Mouse (Mus musculus): ENCODE data around the gene Fads6.
A peak's percentile ranks its signal among the peaks of the same experiment; 100 is the strongest.

Fads6 gene

DNA sequence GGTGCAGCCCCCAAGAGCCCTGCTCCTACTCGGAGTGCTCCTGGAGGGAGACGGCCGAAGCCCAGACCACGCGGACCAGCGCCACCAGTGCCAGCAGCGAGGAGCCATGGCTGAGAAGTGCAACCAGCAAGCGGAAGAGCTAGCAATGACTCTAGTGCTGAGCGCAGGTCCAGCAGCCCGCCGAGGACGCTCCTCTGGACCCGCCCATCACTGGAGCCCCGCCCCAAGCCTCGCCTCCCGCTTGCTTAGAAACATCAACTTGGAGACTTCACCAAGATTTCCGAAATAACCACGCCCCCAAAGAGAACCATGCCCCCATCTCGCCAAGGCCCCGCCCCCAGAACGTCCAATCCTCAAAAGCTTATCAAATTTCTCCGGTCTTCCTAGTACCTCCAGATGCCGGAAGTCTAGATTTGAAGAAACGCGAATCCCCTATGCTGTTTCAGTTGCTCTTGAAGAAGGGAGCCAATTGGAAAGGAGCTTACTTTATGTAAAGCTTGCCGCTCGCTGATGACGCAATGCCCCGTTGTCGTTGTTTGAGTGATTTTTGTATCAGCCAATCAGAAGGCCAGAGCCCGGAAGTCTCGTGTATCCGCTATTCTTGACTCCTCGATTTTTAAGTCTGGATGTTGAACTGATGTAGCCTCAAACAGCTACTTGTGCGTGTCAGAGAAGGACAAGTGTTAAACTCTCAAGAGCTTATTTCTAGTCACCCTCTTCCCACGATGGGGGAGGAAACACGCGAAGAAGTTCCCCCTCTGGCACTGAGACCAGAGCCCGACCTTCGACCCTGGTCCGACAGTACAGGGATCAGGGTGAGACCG is 20.5 kb downstream of the Fads6 start, which contains the start of gene Fdxr:
Gene Fdxr (minus strand): TSS at position 271 of the 824 bp plus-strand sequence.
- DNase-seq (ENCODE audit: low spot score): peak; percentile 96

DNA sequence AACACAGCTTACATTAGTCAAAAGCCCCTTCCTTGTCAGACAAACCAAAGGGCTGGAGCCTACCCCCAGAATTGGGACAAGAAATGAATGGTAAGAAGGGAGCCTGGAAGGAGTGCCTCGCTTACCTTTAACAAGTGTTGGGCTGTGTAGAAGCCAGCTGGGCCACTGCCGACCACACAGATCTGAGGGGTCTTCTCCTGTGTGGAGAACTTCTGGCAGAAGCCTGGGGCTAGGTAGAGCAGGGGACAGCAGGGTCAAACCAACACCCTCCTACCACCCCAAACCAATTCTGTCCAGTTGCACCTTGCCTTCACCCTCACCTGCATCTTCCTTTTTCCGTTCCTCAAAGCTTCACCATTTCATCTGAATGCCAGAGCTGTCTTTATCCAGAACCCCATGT is 21.5 kb downstream of the Fads6 start:
- no peak for DNase-seq (ENCODE audit: low spot score)

DNA sequence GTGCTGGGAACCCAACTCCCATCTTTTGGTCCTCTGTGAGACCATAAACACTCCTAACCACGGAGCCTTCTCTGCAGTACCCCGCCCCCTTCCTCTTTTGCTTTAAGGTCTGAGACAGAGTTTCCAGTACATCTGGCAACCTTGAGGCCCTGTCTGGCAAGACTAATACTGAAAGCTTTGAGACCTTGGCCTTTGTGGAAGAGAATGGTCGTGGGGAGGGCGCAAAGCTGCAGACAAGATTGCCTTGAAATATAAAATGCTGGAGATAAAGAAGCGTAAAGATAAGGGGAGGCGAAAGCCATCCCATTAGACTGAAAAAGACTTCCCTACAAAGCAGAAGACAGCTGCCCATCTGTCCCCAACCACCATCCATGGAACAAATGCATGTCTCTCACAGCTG is 22.0 kb downstream of the Fads6 start:
- peak; percentile 56 for DNase-seq (ENCODE audit: low spot score)

DNA sequence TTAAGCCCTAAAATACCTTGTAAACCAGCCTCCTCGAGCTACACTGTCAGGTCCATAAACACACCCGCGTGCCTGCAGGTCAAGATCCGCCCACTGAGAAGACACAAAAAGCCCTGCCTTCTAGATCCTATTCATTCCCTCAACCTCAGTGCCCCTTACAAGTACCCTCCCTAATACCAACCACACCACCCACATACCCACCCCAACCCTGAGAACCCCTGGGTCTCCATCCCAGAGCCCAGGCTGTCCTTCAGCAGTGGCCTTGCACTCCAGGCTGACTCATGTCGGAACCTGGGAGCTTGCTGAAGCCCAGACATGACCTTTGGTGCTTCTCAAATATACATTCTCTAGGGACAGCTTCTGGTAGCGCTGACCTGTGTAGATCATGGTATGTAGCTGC is 22.7 kb downstream of the Fads6 start:
- no peak for DNase-seq (ENCODE audit: low spot score)

DNA sequence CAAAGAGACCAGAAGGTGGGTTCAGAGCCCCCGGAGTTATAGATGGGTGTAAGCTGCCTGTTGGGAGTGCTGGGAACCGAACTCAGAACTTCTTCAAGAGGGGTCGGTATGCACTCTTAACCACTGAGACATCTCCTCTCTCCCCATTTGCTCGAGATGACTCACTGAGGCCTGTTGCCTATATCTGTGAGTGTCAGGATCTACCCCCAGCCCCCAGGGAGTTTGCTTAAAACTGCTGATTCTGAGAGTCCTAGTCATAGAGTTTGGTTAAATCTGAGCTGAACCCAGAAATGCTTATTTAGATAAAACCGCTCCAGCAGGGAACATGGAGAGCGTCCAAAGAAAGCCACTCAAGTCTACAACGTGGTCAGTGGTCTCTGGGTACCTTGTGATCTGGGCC is 23.3 kb downstream of the Fads6 start:
- no peak for DNase-seq (ENCODE audit: low spot score)

DNA sequence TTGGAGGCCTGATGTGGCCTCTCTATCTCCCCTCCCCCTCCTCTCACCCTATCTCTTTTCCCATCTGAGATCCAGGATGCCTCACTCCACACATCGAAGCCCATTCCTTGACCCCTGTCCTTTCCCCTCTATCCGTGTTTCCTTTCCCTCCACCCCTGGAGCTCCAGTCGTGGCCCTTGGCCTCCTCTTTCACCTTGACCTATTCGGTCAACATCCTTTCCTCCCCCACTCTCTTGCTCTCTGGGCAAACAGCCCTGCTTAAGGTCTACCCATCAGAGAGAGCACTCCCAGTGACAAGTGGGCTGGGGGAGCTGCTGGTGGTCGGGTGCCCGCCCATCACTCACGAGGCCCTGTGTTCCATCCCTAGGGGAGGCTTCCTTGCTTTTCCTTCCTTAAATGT is 23.7 kb downstream of the Fads6 start:
- no peak for DNase-seq (ENCODE audit: low spot score)

DNA sequence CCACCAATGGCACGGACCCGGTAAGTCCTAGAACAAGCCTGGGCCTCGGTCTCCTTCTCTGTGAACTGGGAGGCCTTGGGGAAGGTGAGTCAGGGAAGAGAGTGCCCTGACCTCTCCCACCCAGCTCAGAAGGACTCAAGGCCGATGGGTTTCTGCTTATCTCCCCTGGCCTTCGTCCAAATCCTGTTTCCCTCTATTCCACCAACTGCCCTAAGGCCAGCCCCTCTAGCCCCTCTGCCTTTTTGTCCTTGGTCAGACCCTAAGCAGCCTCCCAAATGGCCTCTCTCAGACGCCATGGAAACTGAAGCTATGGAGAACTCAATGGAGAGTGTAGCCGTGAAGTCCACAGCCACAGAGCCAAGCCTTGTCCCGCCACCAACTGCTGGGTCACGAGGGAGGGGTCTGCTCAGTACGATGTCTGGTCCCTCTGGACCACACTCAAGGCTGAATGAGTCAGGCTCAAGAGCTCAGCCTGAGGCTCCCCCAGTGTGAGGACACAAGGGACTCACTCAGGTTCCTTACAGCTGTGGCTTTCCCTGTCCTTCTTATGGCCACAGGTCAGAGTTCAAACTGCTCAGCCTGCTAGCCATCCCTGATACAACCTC is 24.5 kb downstream of the Fads6 start:
- no peak for DNase-seq (ENCODE audit: low spot score)

DNA sequence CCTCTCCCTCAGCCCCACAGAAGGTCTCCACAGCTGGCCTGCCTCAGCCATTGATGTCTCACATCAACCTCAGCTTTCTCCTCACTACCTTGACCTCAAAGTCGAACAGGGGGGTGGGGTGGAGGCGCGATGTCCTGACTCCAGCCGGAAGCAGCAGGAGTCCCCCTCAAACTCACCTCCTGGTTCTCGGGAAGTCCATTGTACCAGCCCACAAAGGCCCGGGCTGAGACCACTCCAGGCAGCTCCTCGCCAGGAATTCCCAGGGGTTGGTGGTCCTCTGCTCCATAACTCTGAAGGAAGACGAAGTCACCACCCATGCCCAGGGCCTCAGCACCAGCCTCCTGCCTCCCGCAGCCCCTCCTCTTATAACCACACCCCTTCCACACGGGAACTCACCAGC is 26.0 kb downstream of the Fads6 start:
- DNase-seq (ENCODE audit: low spot score): no peak

DNA sequence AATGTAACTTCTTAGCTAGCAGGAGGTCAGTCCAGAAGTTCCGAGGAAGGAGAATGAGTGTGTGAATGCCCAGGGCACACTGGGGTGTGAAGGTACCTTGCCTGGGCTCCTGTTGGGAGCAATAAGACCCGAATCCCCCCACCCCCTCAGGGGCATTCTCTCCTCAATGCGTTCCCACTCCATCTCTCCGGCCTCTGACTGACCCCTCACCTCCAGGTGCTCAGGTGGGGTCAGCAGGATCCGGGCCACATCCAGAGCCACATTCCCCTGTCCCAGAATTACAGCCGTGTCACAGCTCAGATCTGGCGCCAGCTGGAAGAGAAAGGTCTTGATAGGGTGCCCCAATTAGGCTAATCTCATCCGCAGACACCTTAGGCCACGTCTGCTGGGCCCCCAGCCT is 26.4 kb downstream of the Fads6 start:
- no peak for DNase-seq (ENCODE audit: low spot score)

DNA sequence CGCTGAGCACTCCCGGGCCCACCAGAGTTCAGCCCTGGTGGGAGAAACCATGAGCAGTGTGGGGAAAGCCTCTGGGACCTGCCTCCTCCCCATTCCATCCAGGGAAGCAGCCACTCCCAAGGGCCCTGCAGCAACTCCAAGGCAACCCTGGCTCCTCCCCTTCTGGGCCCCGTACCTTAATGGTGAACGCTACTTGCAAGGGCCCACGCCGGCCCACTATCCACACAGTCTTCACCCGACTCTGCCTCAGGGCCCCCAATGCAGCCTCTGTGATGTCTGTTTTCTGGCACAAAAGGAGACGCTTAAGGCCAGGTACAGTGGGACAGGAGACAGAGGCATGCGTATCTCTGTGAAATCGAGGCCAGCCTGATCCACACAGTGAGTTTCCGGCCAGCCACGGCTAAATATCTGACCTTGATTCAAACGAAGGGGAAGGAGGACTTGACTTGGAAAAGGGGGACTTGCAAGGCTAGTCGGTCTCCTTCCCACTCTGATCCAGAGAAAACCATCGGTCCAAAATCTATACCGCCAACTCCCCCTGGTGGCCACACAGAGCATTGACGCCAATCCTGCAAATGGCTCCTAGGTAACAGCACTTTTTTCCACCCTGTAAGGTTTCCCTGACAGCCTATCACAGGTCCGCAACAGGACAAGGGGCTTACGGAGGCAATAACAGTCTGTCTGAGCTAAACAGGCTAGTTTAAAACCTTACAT is 27.2 kb downstream of the Fads6 start:
- peak; percentile 63 for DNase-seq (ENCODE audit: low spot score)

DNA sequence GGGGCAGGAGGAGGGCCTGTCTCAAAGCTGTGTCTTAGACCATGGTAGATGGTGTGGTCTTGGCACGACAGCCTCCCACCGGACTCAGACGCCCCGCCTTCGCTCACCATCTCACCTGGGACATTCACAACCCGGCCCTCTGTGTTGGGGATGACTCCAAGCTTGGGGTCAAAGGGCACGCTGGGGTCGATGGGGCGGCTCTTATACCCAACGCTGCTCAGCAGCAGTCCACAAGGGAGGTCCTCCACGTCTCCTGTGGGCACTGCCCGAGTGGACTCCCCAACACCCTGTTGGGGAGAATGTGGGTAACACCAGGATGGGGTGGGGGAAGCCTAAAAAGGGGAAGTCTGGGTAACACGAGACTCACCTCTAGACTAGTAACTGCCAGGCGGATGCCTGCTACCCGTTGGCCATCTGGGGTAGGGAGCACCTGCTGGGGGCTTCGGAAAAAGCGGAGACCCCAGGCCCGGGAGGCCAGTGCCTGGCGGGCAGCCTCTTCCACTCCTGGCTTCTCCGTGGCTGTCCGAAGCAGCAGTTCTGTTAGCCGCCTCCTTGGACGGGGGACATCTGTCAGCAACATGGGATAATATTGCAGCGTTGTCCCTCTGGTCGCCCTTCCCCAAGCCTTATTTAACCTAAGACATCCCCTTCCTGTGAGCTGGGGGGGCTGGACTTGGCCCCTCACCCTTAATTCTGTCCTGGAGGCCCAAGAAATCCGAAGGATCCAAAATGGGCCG is 28.0 kb downstream of the Fads6 start:
- DNase-seq (ENCODE audit: low spot score): no peak

DNA sequence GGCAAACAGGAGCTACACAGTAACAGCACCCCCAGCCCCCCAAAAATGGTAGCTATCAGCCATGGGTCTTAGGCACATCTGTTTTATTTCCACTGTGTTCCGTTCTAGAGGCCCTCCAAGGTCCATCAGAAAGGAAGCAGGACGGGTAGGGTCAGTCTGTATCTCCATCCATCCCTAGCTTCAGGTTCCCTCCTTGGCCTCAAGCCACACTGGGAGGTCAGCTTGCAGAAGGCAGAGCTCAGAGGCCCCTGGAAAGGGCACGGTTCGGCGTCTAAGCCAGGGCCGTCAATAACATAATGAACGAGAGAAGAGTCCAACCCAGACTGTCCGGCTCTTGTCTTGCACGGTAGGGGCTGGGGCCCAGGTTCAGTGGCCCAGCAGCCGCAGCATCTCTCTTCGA is 29.5 kb downstream of the Fads6 start:
- DNase-seq (ENCODE audit: low spot score): no peak

DNA sequence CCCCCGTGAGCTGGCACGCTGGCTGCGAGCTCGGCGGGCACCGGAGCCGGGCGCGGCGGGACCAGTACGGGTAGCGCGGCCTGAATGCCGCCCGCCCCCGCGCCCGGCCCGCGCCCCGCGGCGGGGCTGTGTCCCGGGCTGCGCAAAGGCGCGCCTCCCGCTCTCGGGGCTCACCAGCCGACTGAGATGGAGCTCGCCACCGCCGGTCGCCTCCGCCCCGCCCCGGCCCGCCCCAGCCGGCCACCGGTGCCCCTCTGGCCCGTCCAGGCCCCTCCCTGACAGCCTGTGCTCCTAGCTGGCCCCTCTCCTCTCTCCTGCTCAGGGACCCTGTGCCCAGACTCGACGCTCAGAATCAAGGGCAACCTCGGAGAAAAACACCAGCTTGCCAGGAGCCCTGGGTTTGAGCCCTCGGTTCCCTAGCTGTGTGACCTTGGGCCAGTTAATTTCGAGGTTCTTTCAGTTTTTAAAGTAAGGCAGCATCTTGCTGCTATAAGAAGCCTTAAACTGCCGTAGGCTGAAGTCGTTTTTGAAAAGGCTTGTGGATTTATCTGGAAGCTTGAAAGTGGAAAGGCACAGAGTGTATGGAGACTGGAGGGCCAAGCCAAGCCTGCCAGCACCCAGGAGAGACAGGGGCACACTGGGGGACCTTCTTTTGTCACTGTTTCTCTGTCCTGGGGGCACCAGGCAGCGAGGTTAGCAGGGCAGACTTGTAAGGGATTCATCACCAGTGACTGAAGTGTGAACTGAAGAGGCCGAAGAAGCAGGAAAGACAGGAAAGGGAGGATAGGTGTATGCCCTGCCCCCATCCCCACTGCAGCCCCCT is 30.2 kb downstream of the Fads6 start, which contains the start of gene Grin2c:
Gene Grin2c (minus strand): TSS at position 183 of the 823 bp plus-strand sequence.
- no peak for DNase-seq (ENCODE audit: low spot score)

DNA sequence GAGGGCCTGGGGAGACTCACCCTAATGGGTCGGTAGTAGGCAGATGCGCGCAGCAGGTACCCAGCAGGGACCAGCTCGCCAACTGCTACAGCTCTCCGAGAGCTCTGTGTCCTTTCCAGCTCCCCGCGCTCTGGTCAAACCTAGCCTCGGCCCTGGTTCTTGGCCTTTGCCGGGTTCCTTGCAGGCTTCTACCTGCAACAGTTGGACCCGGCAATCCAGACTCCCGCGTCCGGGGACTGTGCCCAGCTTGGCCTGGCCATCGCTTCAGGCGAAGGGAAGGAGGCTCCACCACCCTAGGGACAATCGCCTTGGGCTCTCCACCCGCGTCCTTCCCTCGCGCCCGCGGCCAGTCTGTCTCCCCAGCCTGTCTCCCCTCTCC is 31.1 kb downstream of the Fads6 start:
- DNase-seq (ENCODE audit: low spot score): no peak

DNA sequence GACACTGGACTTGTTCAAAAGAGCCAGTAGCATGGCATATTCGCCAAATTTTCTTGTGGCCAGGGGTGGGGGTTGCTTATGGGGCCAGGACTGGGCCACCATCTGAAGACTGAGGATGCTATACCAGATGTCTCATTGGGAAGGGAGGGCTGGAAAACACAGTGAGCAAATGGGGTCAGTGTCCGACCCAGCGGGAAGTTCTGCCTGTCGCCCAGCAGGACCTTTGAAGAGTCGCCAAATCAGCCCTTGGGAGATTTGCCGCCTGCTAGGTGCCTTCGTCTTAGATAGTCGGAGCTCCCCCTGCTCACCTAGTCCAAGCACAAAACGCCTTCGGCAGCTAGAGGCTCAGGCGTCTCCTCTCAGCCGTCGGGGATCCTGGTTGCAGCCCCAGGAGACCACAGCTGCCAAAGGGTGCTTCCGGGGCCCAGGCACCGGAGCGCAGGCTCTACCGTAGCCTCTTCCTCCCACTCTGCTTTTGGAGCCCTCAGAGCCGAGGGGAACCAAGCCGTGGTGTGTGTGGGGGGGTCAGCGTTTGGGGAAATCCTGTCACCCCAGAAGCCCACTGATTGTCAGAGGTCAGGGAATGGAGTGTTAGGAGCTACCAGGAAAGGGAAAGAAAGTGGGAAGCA is 31.6 kb downstream of the Fads6 start:
- DNase-seq (ENCODE audit: low spot score): no peak

DNA sequence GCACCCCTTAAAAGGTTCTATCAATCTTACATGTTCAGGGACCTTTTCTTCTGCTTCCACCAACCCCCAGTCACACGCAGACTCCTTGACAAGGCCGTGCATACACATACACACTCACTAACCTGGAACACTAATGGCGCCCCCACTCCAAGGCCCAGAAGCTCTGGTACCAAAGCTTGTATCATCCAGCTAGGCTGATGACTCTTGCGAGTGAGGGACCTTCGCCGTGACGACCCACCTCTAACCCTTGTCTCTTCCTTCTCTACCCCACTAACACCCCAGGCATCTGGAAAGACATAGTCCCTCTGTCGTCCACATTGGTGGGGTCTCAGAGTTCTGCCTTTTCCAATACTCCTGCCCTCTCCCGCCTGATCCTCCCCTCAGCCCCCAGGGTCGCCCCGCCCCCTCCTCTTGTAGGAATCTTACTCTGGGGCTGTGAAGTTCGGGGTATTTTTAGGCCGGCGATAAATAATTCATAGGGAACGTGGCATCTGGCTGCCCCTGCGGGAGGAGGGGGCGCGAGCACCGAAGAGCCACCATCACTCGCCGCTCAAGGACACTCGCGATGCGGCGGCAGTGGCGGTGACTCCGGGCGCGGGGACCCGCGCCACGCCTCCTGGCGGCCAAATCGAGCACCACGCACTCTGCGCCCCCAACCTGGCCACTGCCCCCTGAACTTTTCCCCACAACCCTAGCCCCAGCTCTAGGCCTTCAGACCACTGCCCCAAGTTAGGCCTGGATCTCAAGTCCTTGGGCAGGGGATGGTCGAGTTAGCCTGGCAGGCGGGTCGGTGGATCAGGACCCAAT is 32.4 kb downstream of the Fads6 start:
- DNase-seq (ENCODE audit: low spot score): no peak

DNA sequence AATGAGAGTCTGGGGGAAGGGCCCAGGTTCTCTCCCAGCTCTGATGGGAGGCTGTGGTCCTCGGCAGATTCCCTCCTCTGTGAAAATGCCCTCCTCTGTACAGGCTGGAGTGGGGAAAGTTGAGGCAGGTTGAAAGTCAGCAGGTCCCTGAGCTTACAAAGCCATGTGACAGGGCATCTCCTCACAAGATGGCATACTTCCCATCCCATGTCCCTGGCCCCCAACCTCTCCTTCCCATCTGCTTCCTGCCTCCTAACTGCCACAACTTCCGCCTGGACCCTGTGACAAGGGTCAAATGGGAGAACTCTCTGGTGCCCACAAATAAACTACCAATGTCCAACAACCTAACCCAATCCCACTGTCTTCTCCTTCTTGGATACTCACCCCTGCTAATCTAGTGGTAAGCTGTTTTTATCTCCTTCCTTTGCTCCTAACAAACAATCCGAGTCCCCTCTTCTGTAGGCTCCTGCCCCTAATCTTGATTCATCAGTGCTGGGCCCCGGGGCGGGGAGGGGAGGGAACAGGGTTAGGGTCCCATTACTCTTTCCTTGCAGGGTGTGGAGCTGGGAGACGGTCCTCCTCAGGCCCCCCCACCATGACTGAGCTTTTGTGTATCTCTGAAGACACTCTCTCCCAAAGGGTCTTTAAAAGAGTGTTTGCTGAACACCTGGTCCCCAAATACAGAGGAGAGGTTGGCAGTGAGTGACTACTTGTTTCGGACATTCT is 33.2 kb downstream of the Fads6 start:
- no peak for DNase-seq (ENCODE audit: low spot score)

DNA sequence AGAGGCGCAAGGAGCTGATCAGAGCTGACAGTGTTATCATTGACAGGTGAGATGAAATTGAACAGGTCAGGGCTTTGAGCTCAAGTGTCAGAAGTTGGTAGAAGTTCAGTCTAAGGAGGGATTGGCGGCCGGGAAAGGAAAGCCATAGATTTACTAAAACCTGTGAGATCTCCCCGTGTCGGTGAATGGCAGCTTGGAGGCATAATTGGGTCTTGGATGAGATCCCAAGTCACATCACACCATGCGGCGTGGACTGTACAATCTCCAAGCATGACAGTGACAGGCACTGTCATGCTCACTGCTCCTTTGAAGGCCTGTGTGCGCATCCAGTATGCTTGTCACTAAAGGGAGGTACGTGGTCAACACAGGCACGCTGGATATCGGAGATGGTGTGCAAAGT is 34.5 kb downstream of the Fads6 start:
- DNase-seq (ENCODE audit: low spot score): no peak

DNA sequence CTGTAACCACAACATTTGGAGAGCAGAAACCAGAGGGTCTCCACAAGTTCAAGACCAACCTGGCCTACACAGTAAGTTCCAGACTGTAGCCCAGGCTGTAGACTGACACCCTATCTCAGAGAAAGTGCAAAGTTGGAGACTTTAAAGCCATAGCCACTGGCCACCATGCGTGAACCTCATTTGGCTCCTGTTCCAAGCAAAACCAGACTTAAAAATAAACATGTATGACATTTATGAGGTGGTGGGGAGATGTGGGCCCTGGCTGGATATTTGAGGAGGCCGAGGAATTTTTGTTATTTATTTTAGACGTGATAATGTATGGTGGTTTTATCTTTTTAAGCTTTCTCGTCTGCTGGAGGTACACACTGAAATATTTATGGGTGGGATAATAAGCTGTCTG is 38.3 kb downstream of the Fads6 start:
- no peak for DNase-seq (ENCODE audit: low spot score)

Data from testis, postnatal 14 days (tissue).